Mouse (Mus musculus) macrophage (primary cell): ENCODE results near the gene Frs3. TPM values are rescaled to one million over a fixed set of nuclear protein-coding genes. Genes with fewer than 3 reads are reported as not detected.

Experiments
- H3K27ac ChIP-seq: fragments of 350-480 bp; formaldehyde crosslinking; 2 replicates; pipeline ENCODE4 v1.9.0; 2021
- H3K36me3 ChIP-seq: fragments of 350-480 bp; formaldehyde crosslinking; 2 replicates; pipeline ENCODE4 v1.9.0; 2021; ENCODE audit errors: inconsistent target
- H3K4me3 ChIP-seq: fragments of 350-480 bp; formaldehyde crosslinking; 2 replicates; pipeline ENCODE4 v1.9.0; 2021; ENCODE audit errors: inconsistent target
- H3K79me2 ChIP-seq: fragments of 350-480 bp; formaldehyde crosslinking; 2 replicates; pipeline ENCODE4 v1.9.0; 2021; ENCODE audit errors: inconsistent target
- WGBS: methylation state at CpG from one replicate; pipeline ENCODE4 v1.1.7; 2026; ENCODE audit warnings: inconsistent platforms; ENCODE audit not compliant: missing documents; 5-methylcytosine and 5-hydroxymethylcytosine counted together
- polyA plus RNA-seq: library from polyadenylated mRNA; stranded (reverse); fragments of 250-400 nt; gene quantifications from 3 replicates; pipeline ENCODE4 v1.2.4, GENCODE M21; 2018; ENCODE audit warnings: inconsistent platforms

The Frs3 gene
- polyA plus RNA-seq, 1 experiment from 2014 or later = 0.65 TPM

GRCm38 (mm10) chr17:47735553-47736100, 46.8 kb downstream of the Frs3 start:
- Histone ChIP-seq H3K79me2 (peaks cover 23% of the 10 kb centered on the region), H3K36me3 (no peaks in the 10 kb centered on the region), H3K27ac (no peak overlapping the region), H3K4me3 (no peak overlapping the region)
- 93% methylated on average over 14 of the region's 14 CpGs for WGBS

- WGBS = 2% methylated on average over 11 of the region's 47 CpGs
- Histone ChIP-seq H3K27ac (peak within 1 kb of the TSS; percentile 59), H3K36me3 (no peaks in the 10 kb centered on the region), H3K4me3 (peak within 1 kb of the TSS; percentile 67), H3K79me2 (peaks cover 35% of the 10 kb centered on the region)
These were observed 48.0 kb downstream of the Frs3 start, which contains the start of gene Tfeb for GRCm38 (mm10) chr17:47736856-47737255. TSS of gene Tfeb (plus strand) at chr17:47737030.

DNA sequence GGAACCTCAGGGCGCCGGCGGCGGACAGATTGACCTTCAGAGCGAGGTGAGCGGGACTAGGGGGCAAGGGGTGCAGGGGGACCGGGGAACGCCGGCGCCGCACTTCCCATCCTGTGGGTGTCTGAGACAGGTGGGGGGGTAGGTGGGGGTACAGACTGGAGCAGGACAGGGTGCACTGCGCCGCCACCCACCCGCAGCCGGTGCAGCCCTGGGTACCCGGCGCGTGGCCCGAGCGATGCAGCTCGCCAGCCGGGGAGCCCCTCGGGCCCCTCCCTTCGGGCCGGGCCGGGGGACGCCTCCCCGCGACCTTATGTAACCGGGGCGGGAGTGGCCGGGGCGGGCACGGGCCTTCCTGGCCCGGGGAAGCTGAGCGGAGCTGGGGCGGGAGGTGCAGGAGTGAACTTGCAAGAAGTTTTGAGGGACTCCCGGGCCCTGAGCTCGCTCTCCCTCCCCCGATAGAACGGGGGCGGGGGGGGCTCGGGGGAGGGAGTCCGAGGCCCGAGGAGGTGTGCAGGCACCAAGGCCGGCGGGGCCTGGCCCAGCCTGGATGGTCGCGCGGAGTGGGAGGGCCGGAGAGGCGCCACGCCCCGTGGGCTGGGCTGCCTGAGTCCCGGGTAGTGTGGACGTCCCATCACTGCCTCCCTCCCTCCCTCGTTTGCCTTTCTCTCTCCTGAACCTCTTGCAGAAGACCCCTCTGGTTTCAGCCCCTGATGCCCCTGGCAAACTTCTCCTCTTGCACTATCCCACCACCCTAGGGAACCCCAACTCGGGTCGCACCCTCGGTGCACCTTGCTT, 48.6 kb downstream of the Frs3 start:
- WGBS = under 1% methylated on average over 49 of the region's 60 CpGs
- Histone ChIP-seq H3K79me2 (peaks cover 42% of the 10 kb centered on the region), H3K4me3 (peak overlapping the region; percentile 67), H3K27ac (peak overlapping the region; percentile 59), H3K36me3 (no peaks in the 10 kb centered on the region)

- H3K4me3 ChIP-seq = peak overlapping the region; percentile 67
- H3K27ac ChIP-seq = peak overlapping the region; percentile 59
- peaks cover 50% of the 10 kb centered on the region for H3K79me2 ChIP-seq
- H3K36me3 ChIP-seq = no peaks in the 10 kb centered on the region
- 4% methylated on average over 42 of the region's 61 CpGs for WGBS
These were observed 49.4 kb downstream of the Frs3 start for GRCm38 (mm10) chr17:47738066-47738878.

DNA sequence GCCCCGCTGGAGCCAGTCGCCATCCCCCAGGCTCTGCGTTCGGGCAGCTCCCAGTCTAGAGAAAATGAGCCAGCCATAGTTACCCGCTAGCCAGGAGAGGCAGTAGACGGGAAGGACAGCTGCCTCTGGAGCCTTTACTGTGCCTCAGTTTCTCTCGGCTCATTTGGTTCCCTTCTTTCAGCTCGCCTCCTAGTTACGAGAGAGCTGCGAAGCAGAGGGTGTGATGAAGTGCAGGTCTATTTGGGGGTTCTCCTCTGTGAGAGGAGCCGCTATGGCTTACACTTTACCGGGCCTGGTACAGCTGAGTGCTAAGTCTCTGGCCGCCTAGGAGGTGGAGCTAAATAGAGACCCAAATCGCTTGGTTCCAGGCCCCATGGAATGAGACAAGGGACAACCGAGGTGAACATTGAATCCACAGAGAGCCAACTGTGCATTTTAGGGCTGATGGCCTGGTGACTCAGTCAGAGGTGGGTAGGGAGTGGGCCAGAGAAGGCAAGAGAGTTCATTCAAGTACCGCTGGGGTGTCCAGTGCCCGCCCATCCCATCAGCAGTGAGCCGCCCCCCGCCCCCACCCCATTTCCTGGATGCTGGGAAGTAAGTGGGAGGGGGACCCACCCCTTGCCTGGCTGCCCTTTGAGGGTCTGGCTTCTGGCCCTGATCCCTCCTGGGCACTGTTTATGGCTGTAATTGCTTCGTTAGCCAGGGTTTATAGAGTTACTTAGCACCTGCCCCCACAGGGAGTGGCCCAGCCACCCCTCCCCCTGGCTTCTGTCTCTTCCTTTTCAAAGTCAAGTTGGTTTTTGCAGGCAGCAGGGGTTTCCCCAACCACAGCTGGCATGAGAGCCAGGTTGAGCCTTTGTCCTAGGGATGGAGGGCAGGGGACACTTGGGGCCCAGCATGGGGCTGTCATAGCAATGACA, 50.3 kb downstream of the Frs3 start:
- Histone ChIP-seq H3K27ac (no peak overlapping the region), H3K79me2 (peaks cover 58% of the 10 kb centered on the region), H3K4me3 (peak overlapping the region; percentile 38), H3K36me3 (no peaks in the 10 kb centered on the region; the same call in 1 of the 2 replicates)
- WGBS = 22% methylated on average over 20 of the region's 20 CpGs

DNA sequence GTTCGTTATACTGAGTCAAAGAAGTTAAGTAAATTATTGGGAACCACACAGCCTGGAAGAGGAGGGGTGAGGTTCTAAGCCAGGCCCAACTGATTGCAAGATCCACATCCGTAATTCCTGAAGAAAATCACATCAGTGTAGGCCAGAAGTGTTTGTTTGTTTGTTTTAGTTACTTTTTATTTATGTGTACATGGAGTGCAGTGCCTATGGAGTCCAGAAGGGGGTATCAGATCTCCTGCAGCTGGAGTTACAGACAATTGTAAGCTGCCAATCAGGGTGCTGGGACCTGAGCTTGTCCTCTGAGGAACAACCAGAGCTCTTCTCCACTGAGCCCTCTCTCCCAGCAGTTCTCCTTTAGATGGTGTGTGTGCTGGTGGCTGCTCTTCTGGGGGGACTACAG, 51.4 kb downstream of the Frs3 start:
- H3K36me3 ChIP-seq = no peaks in the 10 kb centered on the region; the same call in 1 of the 2 replicates
- H3K79me2 ChIP-seq = peaks cover 69% of the 10 kb centered on the region
- no peak overlapping the region for H3K27ac ChIP-seq
- WGBS = 94% methylated on average over 2 of the region's 2 CpGs
- H3K4me3 ChIP-seq = no peak overlapping the region

GRCm38 (mm10) chr17:47742991-47743734, 54.3 kb downstream of the Frs3 start:
- Histone ChIP-seq H3K27ac (no peak overlapping the region), H3K4me3 (no peak overlapping the region), H3K79me2 (peaks cover 98% of the 10 kb centered on the region), H3K36me3 (peaks cover 4% of the 10 kb centered on the region; the same call in 1 of the 2 replicates)
- WGBS = 44% methylated on average over 15 of the region's 16 CpGs

DNA sequence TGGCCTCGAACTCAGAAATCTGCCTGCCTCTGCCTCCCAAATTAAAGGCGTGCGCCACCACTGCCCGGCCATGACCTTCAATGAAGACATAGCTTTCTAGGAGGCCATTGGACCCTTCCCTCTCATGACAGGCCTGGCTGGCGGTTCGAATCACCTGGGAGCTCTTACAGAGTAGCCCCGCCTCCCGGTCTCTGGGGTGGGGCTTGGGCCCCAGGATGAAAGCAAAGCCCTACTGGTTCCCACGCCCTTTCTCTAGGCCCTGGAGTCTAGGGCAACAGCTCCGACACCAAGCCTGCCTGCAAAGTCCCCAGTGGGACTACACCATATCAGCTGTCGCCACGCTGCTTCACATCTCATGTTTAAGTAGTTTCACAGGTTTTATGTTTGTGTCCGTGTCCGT, 55.3 kb downstream of the Frs3 start:
- peaks cover 4% of the 10 kb centered on the region; the same call in 1 of the 2 replicates for H3K36me3 ChIP-seq
- 93% methylated on average over 14 of the region's 14 CpGs for WGBS
- peaks cover 100% of the 10 kb centered on the region for H3K79me2 ChIP-seq
- no peak overlapping the region for H3K27ac ChIP-seq
- H3K4me3 ChIP-seq = no peak overlapping the region

DNA sequence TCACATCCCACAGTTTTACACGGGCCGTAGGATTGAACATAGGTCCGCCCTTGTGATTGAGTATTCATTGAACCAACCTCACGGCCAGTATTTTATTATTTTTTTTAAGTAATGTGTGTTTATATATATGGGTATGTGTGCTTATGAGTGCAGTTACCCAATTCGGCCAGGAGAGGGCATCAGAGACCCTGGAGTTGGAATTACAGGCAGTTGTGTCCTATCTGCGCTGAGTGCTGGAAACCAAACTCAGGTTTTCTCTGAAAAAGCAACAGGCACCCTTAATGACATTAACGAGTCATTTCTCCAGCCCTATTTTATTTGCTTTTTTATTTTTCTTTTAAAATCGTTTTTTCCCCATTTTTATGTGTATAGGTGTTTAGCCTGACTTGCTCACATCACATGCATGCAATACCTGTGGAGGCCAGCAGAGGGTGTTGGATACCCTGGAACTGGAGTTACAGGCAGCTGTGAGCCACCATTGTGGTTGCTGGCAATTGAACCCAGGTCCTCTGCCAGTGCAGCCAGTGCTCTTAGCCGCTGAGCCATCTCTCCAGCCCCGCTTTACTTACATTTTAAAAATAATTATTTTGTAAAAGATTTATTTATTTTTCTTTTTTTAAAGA, 56.0 kb downstream of the Frs3 start:
- Histone ChIP-seq H3K4me3 (no peak overlapping the region), H3K27ac (no peak overlapping the region), H3K36me3 (peaks cover 4% of the 10 kb centered on the region; the same call in 1 of the 2 replicates), H3K79me2 (peaks cover 100% of the 10 kb centered on the region)
- WGBS = 91% methylated on average over 10 of the region's 10 CpGs

- no peak overlapping the region for H3K27ac ChIP-seq
- peaks cover 21% of the 10 kb centered on the region for H3K36me3 ChIP-seq
- H3K4me3 ChIP-seq = no peak overlapping the region
- WGBS = 93% methylated on average over 14 of the region's 14 CpGs
- peaks cover 97% of the 10 kb centered on the region for H3K79me2 ChIP-seq
These were observed 60.1 kb downstream of the Frs3 start for GRCm38 (mm10) chr17:47748791-47749553.

DNA sequence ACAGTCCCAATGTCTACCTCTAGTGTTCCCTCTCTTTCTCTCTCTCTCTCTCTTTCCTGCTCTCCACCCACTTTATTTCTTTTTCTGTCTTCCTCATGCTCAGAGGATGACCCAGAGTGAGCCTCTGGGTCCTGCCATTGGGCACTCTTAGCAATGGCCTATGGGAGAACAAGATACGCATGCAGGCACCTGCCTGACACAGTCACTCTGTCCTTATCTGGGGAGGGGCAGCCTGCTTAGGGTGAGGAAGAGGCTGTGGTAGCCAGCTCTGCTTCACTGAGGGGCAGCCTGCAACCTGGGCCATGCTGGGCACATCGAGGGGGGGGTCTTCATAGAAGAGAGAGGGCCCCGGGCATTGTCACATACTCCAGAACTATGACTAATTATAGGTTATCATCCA, 60.8 kb downstream of the Frs3 start:
- 92% methylated on average over 3 of the region's 3 CpGs for WGBS
- Histone ChIP-seq H3K4me3 (no peak overlapping the region), H3K27ac (no peak overlapping the region), H3K36me3 (peaks cover 21% of the 10 kb centered on the region), H3K79me2 (peaks cover 95% of the 10 kb centered on the region)

DNA sequence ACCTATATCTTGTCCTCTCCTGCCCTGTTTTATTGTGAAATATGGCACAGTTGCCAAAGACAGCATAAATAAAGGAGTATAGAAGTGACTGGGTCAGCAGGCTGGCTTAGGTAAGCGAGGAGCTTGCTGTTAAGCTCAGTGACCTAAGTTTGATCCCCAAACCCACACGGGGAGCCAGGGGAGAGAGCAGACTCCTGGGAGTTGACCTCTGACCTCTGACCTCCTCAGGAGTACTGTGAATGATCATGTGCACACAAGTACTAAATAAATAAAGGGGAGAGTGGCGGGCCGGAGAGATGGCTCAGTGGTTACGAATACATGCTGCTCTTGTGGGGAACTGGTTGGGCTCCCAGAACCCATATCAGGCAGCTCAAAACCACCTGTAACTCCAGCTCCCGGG, 61.3 kb downstream of the Frs3 start:
- Histone ChIP-seq H3K4me3 (no peak overlapping the region), H3K27ac (no peak overlapping the region), H3K36me3 (peaks cover 21% of the 10 kb centered on the region), H3K79me2 (peaks cover 95% of the 10 kb centered on the region)
- WGBS = 95% methylated on average over 6 of the region's 6 CpGs
